Mouse (Mus musculus) thymus, adult 2 months (tissue): ENCODE results near the gene Hoxa6. TPM values are rescaled to one million over a fixed set of nuclear protein-coding genes. Genes with fewer than 3 reads are reported as not detected.
A peak's percentile ranks its signal among the peaks of the same experiment; 100 is the strongest.

Experiments
- DNase-seq: peaks from one replicate; pipeline ENCODE4 v3.0.0; 2021
- H3K27ac ChIP-seq: fragments of 200-500 bp; 2 replicates; pipeline ENCODE4 v1.5.1; 2012; ENCODE audit warnings: low read length, control low read depth; ENCODE audit not compliant: control insufficient read depth, insufficient read depth
- H3K27me3 ChIP-seq: fragments of 200-500 bp; 2 replicates; pipeline ENCODE4 v1.6.1; 2012; ENCODE audit warnings: mild to moderate bottlenecking, low read length, moderate library complexity, mixed read lengths; ENCODE audit not compliant: control insufficient read depth, insufficient read depth
- H3K36me3 ChIP-seq: fragments of 200-500 bp; 2 replicates; pipeline ENCODE4 v1.6.1; 2012; ENCODE audit warnings: mild to moderate bottlenecking, low read length, moderate library complexity; ENCODE audit not compliant: control insufficient read depth, insufficient read depth
- H3K4me1 ChIP-seq: fragments of 200-500 bp; replicated peaks from 2 replicates; pipeline ENCODE4 v1.6.1; 2012; ENCODE audit warnings: low read length; ENCODE audit not compliant: control insufficient read depth, insufficient read depth
- H3K4me3 ChIP-seq: fragments of 200-500 bp; 2 replicates; pipeline ENCODE4 v1.5.1; 2012; ENCODE audit warnings: mild to moderate bottlenecking, low read length, control low read depth, moderate library complexity; ENCODE audit not compliant: control insufficient read depth, insufficient read depth
- CTCF ChIP-seq: fragments of 200-500 bp; IDR thresholded peaks from 2 replicates; pipeline ENCODE4 v1.5.1; 2012; ENCODE audit warnings: mild to moderate bottlenecking, control low read depth, low read length, moderate library complexity, borderline replicate concordance; ENCODE audit not compliant: control insufficient read depth, poor library complexity, insufficient read depth; ENCODE audit errors: extremely low read depth
- POLR2A ChIP-seq: fragments of 200-500 bp; IDR thresholded peaks from 2 replicates; pipeline ENCODE4 v1.6.1; 2012; ENCODE audit warnings: mild to moderate bottlenecking, low read length, control low read depth, moderate library complexity; ENCODE audit not compliant: control insufficient read depth, poor library complexity, insufficient read depth; ENCODE audit errors: extremely low read depth
- WGBS: fragments of 180-500 bp; shearing (Covaris S2); methylation state at CpG from one replicate; pipeline ENCODE4 v1.1.7; 2018; 5-methylcytosine and 5-hydroxymethylcytosine counted together
- polyA plus RNA-seq: library from polyadenylated mRNA; depleted of rRNA; stranded (reverse); fragments of >200 nt; gene quantifications from 2 replicates; pipeline ENCODE4 v1.2.3, GENCODE M21; 2012

The Hoxa6 gene
- polyA plus RNA-seq, 1 experiment = 0.39 TPM

GRCm38 (mm10) chr6:52200073-52200750, 8.3 kb downstream of the Hoxa6 start:
- 95% methylated on average over 30 of the region's 30 CpGs for WGBS
- TF ChIP-seq POLR2A (no peak), CTCF (no peak)
- DNase-seq = no peak
- H3K36me3 ChIP-seq = no peaks in the 10 kb centered on the region
- H3K4me1 ChIP-seq = no peaks in the 10 kb centered on the region
- no peak overlapping the region for H3K27ac ChIP-seq
- H3K27me3 ChIP-seq = no peaks in the 10 kb centered on the region
- no peak overlapping the region for H3K4me3 ChIP-seq

- Histone ChIP-seq H3K27me3 (no peaks in the 10 kb centered on the region), H3K4me3 (no peak overlapping the region), H3K36me3 (no peaks in the 10 kb centered on the region), H3K27ac (no peak overlapping the region), H3K4me1 (peaks cover 3% of the 10 kb centered on the region)
- TF ChIP-seq POLR2A (no peak), CTCF (no peak)
- 95% methylated on average over 10 of the region's 10 CpGs for WGBS
- no peak for DNase-seq
Measured at GRCm38 (mm10) chr6:52197271-52197670, 11.3 kb downstream of the Hoxa6 start.

GRCm38 (mm10) chr6:52196811-52197210, 11.7 kb downstream of the Hoxa6 start:
- Histone ChIP-seq H3K27ac (no peak overlapping the region), H3K4me1 (peaks cover 7% of the 10 kb centered on the region), H3K4me3 (no peak overlapping the region), H3K36me3 (no peaks in the 10 kb centered on the region), H3K27me3 (no peaks in the 10 kb centered on the region)
- TF ChIP-seq POLR2A (no peak), CTCF (no peak)
- DNase-seq = no peak
- 94% methylated on average over 9 of the region's 9 CpGs for WGBS

- DNase-seq = no peak
- Histone ChIP-seq H3K4me3 (no peak overlapping the region), H3K27ac (no peak overlapping the region), H3K27me3 (no peaks in the 10 kb centered on the region; the same call in 1 of the 2 replicates), H3K36me3 (no peaks in the 10 kb centered on the region), H3K4me1 (peaks cover 7% of the 10 kb centered on the region)
- 95% methylated on average over 10 of the region's 10 CpGs for WGBS
- TF ChIP-seq POLR2A = no peak
- TF ChIP-seq CTCF = no peak
Measured at GRCm38 (mm10) chr6:52194690-52195089, 13.8 kb downstream of the Hoxa6 start.

GRCm38 (mm10) chr6:52191860-52192550, 16.5 kb downstream of the Hoxa6 start:
- WGBS = 4% methylated on average over 51 of the region's 55 CpGs
- peak; percentile 87 for DNase-seq
- Histone ChIP-seq H3K4me3 (peak overlapping the region; percentile 54), H3K4me1 (peaks cover 7% of the 10 kb centered on the region), H3K27ac (no peak overlapping the region), H3K27me3 (no peaks in the 10 kb centered on the region; the same call in 1 of the 2 replicates), H3K36me3 (no peaks in the 10 kb centered on the region)
- no peak for TF ChIP-seq CTCF
- peak; percentile 55; the same call in 1 of the 2 replicates for TF ChIP-seq POLR2A

- 12% methylated on average over 86 of the region's 102 CpGs for WGBS
Measured at GRCm38 (mm10) chr6:52190906-52191810, 17.4 kb downstream of the Hoxa6 start, which contains the start of gene Hoxa4. Hoxa4 (minus strand) TSS chr6:52191753.

More at GRCm38 (mm10) chr6:52190906-52191810, 17.4 kb downstream of the Hoxa6 start, which contains the start of gene Hoxa4:
- TF ChIP-seq POLR2A = no peak
- no peak for TF ChIP-seq CTCF
- no peaks in the 10 kb centered on the region; the same call in 1 of the 2 replicates for H3K27me3 ChIP-seq
- no peaks in the 10 kb centered on the region for H3K36me3 ChIP-seq
- DNase-seq = peak; percentile 34
- peaks cover 7% of the 10 kb centered on the region for H3K4me1 ChIP-seq
- H3K4me3 ChIP-seq = peak within 1 kb of the TSS; percentile 54
- no peak within 1 kb of the TSS for H3K27ac ChIP-seq
